Mouse (Mus musculus) forebrain, embryonic 16.5 days (tissue): ENCODE results near the gene Nmur1. TPM values are rescaled to one million over a fixed set of nuclear protein-coding genes. Genes with fewer than 3 reads are reported as not detected.
A peak's percentile ranks its signal among the peaks of the same experiment; 100 is the strongest.

Source experiments
- ATAC-seq: fragments of 200-750 bp; cut with Nextera tagmentation; 2 replicates; pipeline ENCODE4 v1.8.0; 2017; ENCODE audit warnings: mild to moderate bottlenecking, moderate library complexity
- H3K27ac ChIP-seq: fragments of 300-500 bp; sonication (generic); 2 replicates; pipeline ENCODE4 v1.5.1; 2014; ENCODE audit warnings: low read length, control low read depth
- H3K27me3 ChIP-seq: fragments of 300-500 bp; sonication (generic); replicated peaks from 2 replicates; pipeline ENCODE4 v1.6.1; 2014; ENCODE audit warnings: low read length; ENCODE audit not compliant: control insufficient read depth, insufficient read depth
- H3K36me3 ChIP-seq: fragments of 300-500 bp; sonication (generic); 2 replicates; pipeline ENCODE4 v1.6.1; 2014; ENCODE audit not compliant: control insufficient read depth, insufficient read depth
- H3K4me1 ChIP-seq: fragments of 300-500 bp; sonication (generic); replicated peaks from 2 replicates; pipeline ENCODE4 v1.6.1; 2014; ENCODE audit warnings: low read length; ENCODE audit not compliant: control insufficient read depth, insufficient read depth
- H3K4me2 ChIP-seq: fragments of 300-500 bp; sonication (generic); 2 replicates; pipeline ENCODE4 v1.6.1; 2014; ENCODE audit warnings: mild to moderate bottlenecking, low read length, control low read depth
- H3K4me3 ChIP-seq: fragments of 300-500 bp; sonication (generic); replicated peaks from 2 replicates; pipeline ENCODE4 v1.5.1; 2014; ENCODE audit warnings: mild to moderate bottlenecking, low read length, control low read depth
- H3K9ac ChIP-seq: fragments of 300-500 bp; sonication (generic); replicated peaks from 2 replicates; pipeline ENCODE4 v1.6.1; 2014; ENCODE audit warnings: low read depth, low read length, control low read depth
- H3K9me3 ChIP-seq: fragments of 300-500 bp; sonication (generic); 2 replicates; pipeline ENCODE4 v1.6.1; 2016; ENCODE audit warnings: low read length; ENCODE audit not compliant: control insufficient read depth
- WGBS: fragments of 180-500 bp; shearing (Covaris S2); extraction: QIAGEN DNeasy Blood & Tissue Kit; methylation state at CpG from one replicate; pipeline ENCODE4 v1.1.7; 2014; 5-methylcytosine and 5-hydroxymethylcytosine counted together
- polyA plus RNA-seq: library from polyadenylated mRNA; unstranded; fragments of >200 nt; fragmentation: Nextera tagmentation; extraction: Ambion mirVana; gene quantifications from 2 replicates; pipeline ENCODE4 v1.2.1, GENCODE M21; 2015

Nmur1 gene
- polyA plus RNA-seq, 1 experiment from 2014 or later, result not detected

DNA sequence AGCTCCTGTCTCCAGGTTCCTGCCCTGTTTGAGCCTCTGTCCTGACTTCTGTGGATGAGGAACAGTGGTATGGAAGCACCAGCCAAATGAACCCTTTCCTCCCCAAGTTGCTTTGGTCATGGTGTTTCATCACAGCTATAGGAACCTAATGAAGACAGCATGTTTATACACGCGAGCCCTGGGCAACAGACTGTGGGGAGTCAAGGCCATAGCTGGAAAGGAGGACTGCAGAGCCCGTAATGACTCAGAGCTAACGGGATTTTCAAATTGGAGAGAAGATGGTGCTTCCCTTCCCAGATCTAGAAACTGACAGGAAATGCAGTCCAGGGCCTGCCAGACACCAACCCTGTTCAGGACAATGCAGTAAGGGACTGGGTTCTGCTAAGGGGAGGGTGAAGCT, 33.3 kb upstream of the Nmur1 start:
- no peak overlapping the region for H3K4me3 ChIP-seq
- H3K36me3 ChIP-seq, result no peaks in the 10 kb centered on the region
- no peak overlapping the region for H3K9ac ChIP-seq
- H3K27me3 ChIP-seq, result no peaks in the 10 kb centered on the region
- H3K4me1 ChIP-seq, result no peaks in the 10 kb centered on the region
- H3K4me2 ChIP-seq, result no peak overlapping the region
- H3K9me3 ChIP-seq, result no peaks in the 10 kb centered on the region
- 81% methylated on average over 4 of the region's 4 CpGs for WGBS
- no peak overlapping the region for H3K27ac ChIP-seq
- no peak for ATAC-seq

GRCm38 (mm10) chr1:86456892-86457581, 31.0 kb upstream of the Nmur1 start:
- ATAC-seq, result no peak
- Histone ChIP-seq H3K9me3 (no peaks in the 10 kb centered on the region), H3K4me1 (no peaks in the 10 kb centered on the region), H3K27ac (no peak overlapping the region), H3K4me3 (no peak overlapping the region), H3K36me3 (no peaks in the 10 kb centered on the region), H3K9ac (no peak overlapping the region), H3K4me2 (no peak overlapping the region), H3K27me3 (no peaks in the 10 kb centered on the region)
- WGBS, result 72% methylated on average over 13 of the region's 13 CpGs

- no peaks in the 10 kb centered on the region for H3K36me3 ChIP-seq
- ATAC-seq, result no peak
- no peaks in the 10 kb centered on the region for H3K9me3 ChIP-seq
- 67% methylated on average over 5 of the region's 5 CpGs for WGBS
- H3K27me3 ChIP-seq, result no peaks in the 10 kb centered on the region
- H3K4me3 ChIP-seq, result no peak overlapping the region
- H3K4me2 ChIP-seq, result no peak overlapping the region
- peaks cover 4% of the 10 kb centered on the region for H3K4me1 ChIP-seq
- no peak overlapping the region for H3K27ac ChIP-seq
- H3K9ac ChIP-seq, result no peak overlapping the region
Measured at GRCm38 (mm10) chr1:86452713-86453112, 26.7 kb upstream of the Nmur1 start.

DNA sequence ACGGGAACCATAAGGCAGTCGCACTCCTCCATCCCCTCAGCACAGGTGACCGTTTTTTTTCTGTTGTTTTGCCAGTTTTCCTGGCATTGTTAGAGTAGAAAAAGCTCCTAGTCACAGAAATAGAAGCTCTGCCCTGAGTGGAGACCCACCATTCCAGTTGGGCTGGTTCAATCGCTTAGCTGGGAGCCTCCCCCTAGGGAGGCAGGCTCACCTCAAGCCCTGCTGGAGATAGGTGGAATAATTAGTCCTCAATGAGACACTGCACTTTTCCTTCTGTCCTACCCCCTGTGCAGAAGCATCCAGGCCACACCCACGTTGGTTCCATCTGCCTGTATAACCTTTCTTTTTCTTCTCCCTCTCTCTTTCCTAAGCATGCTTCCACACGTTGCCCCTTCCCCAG, 23.9 kb upstream of the Nmur1 start:
- no peak for ATAC-seq

GRCm38 (mm10) chr1:86448272-86448671, 22.2 kb upstream of the Nmur1 start:
- Histone ChIP-seq H3K27ac (0 out of 2 replicates have a peak overlapping the region, but pooled peaks have one; percentile 1), H3K27me3 (no peaks in the 10 kb centered on the region), H3K9me3 (no peaks in the 10 kb centered on the region), H3K4me3 (no peak overlapping the region), H3K9ac (no peak overlapping the region), H3K4me2 (no peak overlapping the region), H3K36me3 (no peaks in the 10 kb centered on the region), H3K4me1 (peaks cover 16% of the 10 kb centered on the region)
- ATAC-seq, result no peak
- WGBS, result 31% methylated on average over 4 of the region's 4 CpGs

More for the DNA sequence above, 23.9 kb upstream of the Nmur1 start:
- Histone ChIP-seq H3K4me3 (no peak overlapping the region), H3K9me3 (no peaks in the 10 kb centered on the region), H3K36me3 (no peaks in the 10 kb centered on the region), H3K27me3 (no peaks in the 10 kb centered on the region), H3K9ac (no peak overlapping the region), H3K4me1 (peaks cover 8% of the 10 kb centered on the region), H3K27ac (no peak overlapping the region), H3K4me2 (no peak overlapping the region)
- 34% methylated on average over 6 of the region's 6 CpGs for WGBS

DNA sequence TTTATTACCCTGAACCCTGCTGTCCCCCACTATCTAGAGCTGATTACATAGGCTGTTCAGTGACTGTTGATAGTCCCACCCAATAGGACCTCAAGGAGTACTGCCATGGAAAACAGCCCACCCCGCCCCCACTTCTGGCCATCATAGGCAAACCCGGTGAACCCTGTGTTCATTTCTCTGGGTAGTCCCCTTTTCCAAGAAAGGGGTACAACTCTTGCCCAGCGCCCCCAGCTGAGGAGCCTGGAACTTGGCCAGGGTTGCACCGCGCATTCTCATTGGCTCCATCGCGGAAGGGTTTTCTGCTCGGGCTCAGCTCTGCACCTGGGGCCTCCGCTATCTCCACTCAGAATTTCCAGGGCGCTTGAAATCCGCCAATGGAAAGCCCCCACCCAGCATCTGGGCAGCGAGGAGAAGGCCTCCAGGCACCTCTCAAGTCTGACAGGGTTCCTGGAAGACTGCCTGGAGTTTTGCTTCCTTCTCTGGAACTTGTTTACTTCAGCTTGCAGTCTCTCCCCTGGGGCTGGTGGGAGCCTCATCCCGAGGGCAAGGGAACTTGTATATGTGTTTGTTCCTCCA, 21.7 kb upstream of the Nmur1 start:
- H3K4me3 ChIP-seq, result no peak overlapping the region
- 0 out of 2 replicates have a peak overlapping the region, but pooled peaks have one; percentile 1 for H3K27ac ChIP-seq
- H3K4me1 ChIP-seq, result peaks cover 20% of the 10 kb centered on the region
- H3K27me3 ChIP-seq, result no peaks in the 10 kb centered on the region
- H3K9ac ChIP-seq, result 0 out of 2 replicates have a peak overlapping the region, but pooled peaks have one; percentile 4
- 40% methylated on average over 13 of the region's 13 CpGs for WGBS
- ATAC-seq, result no peak
- H3K4me2 ChIP-seq, result peak overlapping the region; percentile 10; the same call in 1 of the 2 replicates
- H3K36me3 ChIP-seq, result no peaks in the 10 kb centered on the region
- H3K9me3 ChIP-seq, result no peaks in the 10 kb centered on the region

GRCm38 (mm10) chr1:86443386-86444172, 17.6 kb upstream of the Nmur1 start:
- Histone ChIP-seq H3K4me3 (peak overlapping the region; percentile 51), H3K9ac (peak overlapping the region; percentile 86), H3K4me2 (peak overlapping the region; percentile 70), H3K9me3 (no peaks in the 10 kb centered on the region), H3K27me3 (no peaks in the 10 kb centered on the region), H3K36me3 (no peaks in the 10 kb centered on the region), H3K4me1 (peaks cover 43% of the 10 kb centered on the region), H3K27ac (peak overlapping the region; percentile 98)
- 52% methylated on average over 8 of the region's 8 CpGs for WGBS
- no peak for ATAC-seq

DNA sequence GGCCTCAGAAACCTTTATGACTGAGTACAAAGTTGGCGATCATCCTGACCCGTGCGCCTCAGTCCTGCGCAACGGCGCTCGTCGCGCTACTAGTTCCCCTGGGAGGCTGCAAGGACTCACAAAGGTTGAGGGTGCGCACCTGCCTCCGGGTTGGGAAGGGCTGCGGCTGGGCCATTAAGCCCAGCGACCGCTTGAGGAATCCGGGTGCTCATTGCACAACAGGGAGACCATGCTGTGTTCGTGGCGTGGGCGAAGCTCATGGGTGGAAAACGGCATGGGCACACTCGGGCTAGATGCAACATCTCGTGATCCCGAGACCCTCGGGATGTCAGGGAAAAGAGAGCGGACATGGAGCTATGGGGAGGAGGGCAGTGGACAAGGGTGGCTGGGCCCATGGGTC, 16.8 kb upstream of the Nmur1 start:
- Histone ChIP-seq H3K36me3 (no peaks in the 10 kb centered on the region), H3K4me1 (peaks cover 40% of the 10 kb centered on the region), H3K4me2 (peak overlapping the region; percentile 70), H3K27ac (peak overlapping the region; percentile 98), H3K27me3 (no peaks in the 10 kb centered on the region), H3K4me3 (peak overlapping the region; percentile 51), H3K9ac (peak overlapping the region; percentile 86), H3K9me3 (no peaks in the 10 kb centered on the region)
- under 1% methylated on average over 24 of the region's 24 CpGs for WGBS
- ATAC-seq, result peak; percentile 14; the same call in 1 of the 2 replicates
